Mouse (Mus musculus): ENCODE data around the gene Gsx1. TPM values are rescaled to one million over a fixed set of nuclear protein-coding genes. Genes with fewer than 3 reads are reported as not detected.

Gene Gsx1
- polyA plus RNA-seq (2012; rRNA removed) = not detected in 2 replicates

DNA sequence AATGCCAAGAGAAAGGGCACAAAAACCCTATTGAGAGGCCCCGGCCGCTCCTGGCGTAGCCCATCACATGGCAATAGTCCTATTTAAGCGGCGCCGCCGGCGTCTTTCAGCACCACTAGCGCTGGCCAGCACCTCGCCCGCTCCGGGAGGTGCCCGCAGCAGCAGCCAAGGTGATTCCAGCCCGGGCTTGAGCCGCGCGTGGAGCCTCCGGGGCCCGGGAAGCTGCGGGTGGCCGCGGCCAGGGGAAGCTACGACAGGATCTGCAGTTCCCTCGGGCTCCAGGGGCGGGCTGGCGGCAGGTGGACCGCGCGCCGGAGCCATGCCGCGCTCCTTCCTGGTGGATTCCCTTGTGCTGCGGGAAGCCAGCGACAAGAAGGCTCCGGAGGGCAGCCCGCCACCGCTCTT is at the start of gene Gsx1:
Gsx1 (plus strand) TSS at position 126 of the 405 bp plus-strand sequence.

Other genes starting within 250 kb of the Gsx1 start
- 87.2 and 115 TPM in 2 replicates for gene Gtf3a, start 240.0 kb upstream of the Gsx1 start, polyA plus RNA-seq (2012; rRNA removed)
- gene Mtif3, start 224.9 kb upstream of the Gsx1 start, polyA plus RNA-seq (2012; rRNA removed) = 16.9 TPM in 2 replicates
- gene Lnx2, start 112.1 kb upstream of the Gsx1 start, polyA plus RNA-seq (2012; rRNA removed) = 34.3 and 48.1 TPM in 2 replicates
- 46.3 and 54.5 TPM in 2 replicates for gene Polr1d, start 111.6 kb upstream of the Gsx1 start, polyA plus RNA-seq (2012; rRNA removed)
- gene Pdx1, start 81.3 kb downstream of the Gsx1 start, polyA plus RNA-seq (2012; rRNA removed) = 0.73 and 1.1 TPM in 2 replicates
- 267 and 296 TPM in 2 replicates for gene Cdx2, start 118.6 kb downstream of the Gsx1 start, polyA plus RNA-seq (2012; rRNA removed)
- 4.4 and 5.9 TPM in 2 replicates for gene Urad, start 133.7 kb downstream of the Gsx1 start, polyA plus RNA-seq (2012; rRNA removed)
- 0.44 and 0.57 TPM in 2 replicates for gene Flt3, start 211.8 kb downstream of the Gsx1 start, polyA plus RNA-seq (2012; rRNA removed)
- gene Pan3, start 241.5 kb downstream of the Gsx1 start, polyA plus RNA-seq (2012; rRNA removed) = 14.0 and 20.0 TPM in 2 replicates